Mouse (Mus musculus): ENCODE measurements around the gene Ifngr1.
"Not testable (repeated sequence)": the region's sequence is repeated elsewhere in the genome, so short reads cannot be mapped to it uniquely, and the experiment has no call there.

Ifngr1 gene

DNA sequence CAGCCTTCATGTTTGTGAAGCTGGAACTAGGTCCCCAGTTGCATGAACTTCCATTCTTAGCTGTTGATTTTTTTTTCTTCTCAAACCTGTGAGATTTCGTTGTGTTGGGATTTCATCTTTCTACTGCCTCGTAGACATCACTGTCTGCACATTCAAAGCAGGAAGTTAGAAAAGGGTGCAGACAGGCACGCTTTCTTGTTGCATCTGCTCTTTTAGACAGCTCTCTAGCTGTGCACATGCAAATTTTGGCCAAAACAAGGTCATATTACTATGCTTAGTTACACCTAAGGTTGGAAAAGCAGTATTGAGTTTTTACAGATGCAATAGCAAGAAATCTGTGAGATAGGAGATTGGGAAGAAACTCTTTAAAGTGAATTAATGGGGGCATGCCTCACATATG lies 4.5 kb upstream of the Ifngr1 start:
- DNase-seq (ENCODE audit: low spot score): no peak

DNA sequence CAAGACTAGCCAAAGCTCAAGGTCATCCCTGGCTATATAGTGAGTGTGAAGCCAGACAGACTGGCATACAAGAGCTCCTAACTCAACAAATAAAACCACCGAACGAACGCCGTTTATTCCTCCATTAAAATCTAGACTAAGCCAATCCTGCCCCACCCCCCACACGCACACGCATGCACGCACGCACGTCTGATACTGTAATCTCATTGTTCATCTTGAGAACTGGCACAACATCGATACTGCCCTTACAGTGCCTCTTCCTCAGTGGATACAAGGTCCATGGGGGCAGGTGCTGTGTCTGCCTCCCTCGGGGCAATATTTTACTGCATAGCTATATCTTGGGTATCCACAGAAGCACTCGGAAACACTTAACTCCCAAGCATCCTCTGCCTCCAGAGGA lies 2.1 kb upstream of the Ifngr1 start:
- DNase-seq (ENCODE audit: low spot score): no peak

DNA sequence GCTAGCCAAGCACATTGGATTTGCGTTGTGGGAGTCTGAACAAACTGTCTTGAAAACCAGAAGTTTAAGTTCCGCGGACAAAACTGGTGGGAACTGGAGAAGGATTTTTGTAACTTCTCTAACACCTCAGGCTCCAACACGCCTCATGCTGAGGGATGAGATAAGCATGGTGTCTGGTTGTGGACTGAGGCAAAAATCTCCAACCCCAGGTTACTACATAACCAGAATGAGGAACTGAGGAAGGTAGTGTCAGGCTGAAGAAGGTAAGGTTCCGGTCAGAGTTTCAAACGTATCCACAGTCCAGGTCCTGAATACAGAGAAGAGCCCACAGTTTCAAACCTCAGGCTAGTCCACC lies 486 bp upstream of the Ifngr1 start:
- no peak for DNase-seq (ENCODE audit: low spot score)

DNA sequence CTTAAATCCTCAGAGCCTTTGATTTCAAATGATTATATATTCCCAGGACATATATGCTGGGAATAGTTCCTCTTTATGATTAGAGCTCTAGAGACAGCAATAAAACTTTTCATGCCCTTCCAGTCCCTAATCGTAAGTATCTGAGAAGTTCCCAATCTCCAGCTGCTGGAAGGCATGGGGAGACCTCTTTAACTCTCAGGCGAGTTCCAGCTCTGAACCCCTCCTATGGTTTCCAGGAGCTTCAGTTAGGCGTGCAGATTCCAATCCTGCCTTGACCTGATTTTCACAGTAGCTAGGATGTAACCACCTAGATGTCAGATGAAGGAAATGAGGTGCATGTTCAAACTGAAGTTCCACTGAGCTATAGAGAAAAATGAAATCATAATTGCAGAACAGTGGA lies 807 bp downstream of the Ifngr1 start:
- no peak for DNase-seq (ENCODE audit: low spot score)

- no peak for DNase-seq (ENCODE audit: low spot score)
These were observed 1.5 kb downstream of the Ifngr1 start for GRCm38 (mm10) chr10:19593296-19593695.

DNA sequence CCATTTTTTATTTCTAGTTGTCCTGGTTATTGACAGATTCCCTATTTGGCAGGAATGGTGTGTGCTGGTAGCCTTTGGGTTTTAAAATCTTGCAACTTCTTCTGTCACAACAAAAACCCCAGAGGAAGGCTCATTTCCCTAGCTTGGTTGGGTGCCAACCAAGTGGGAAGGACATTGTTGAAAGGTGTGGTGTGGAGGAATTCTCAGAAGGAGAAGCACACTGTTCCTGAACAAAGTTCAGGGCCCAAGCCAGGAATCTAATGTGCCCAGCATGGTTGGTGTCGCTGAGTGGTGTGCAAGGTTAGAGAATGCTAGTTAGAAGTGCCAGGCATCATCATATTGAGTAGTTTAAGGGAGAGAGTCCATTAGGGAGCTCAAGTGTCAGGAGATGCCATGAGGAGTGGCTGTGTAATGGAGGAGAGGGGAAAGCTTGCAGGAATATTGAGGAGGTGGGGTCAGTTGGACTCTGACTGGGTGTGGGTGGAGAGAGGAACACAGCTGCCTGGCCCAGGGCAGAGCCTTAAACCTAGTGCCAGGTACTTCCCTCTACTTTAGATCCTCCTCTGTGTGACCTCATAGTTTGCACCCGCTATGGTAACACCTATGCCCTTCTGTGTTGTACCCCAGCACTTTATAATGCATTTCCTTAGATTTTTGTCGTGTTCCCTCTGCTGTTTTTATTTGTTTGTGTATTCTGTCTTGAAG lies 2.6 kb downstream of the Ifngr1 start:
- DNase-seq (ENCODE audit: low spot score): no peak

GRCm38 (mm10) chr10:19596866-19597265 lies 5.1 kb downstream of the Ifngr1 start:
- DNase-seq (ENCODE audit: low spot score): no peak

DNA sequence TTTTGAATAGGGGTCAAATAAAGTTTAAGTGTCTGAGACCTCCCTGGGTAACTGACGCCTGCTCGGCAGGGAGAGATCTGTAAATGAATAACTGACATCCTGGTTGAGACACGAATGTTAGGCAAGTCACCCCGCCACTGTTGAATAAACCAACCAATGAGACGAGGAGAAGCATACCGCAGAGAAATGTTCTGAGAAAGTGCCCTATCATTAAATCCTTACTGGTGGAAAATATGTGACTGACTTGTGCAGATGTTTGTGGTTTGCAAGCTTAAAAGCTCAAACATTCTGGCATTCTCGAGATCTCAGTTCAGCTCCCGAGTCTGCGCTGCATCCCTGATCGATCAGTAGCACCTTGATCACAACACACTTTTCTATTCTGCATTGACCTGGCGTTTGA lies 6.3 kb downstream of the Ifngr1 start:
- DNase-seq (ENCODE audit: low spot score): no peak

DNA sequence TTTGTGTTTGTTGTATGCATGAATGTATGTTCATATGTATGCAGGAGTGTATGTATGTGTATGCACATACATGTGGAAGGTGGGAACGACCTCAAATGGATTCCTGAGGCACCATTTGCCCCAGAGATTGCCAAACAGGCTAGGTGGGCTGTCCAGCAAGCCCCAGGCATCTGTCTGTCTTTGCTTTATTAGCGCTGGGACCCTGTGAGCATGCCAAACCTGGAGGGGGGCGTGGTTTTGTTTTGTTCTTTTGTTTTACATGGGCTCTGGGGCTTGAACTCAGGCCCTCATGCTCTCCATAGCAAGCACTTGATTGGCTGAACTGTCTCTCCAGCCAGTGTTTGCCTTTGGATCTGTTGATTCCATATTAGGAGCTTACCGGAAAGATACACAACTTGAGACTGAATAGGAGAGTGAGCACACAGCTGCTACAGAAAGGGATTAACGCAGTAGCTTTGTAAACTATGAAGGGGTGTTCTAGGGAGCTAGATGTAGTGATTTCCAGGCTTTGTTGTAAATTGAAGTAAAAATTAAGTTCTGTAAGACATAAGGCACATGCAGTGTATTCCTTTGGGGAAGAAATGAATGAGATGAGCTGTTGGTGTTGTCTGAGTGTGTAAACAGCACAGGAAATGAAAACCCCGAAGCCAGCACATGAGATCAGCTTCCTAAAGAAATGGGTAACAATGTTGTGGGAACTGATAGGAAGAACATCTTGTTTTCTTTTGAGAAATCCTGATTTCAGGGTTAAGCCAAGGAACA lies 7.8 kb downstream of the Ifngr1 start:
- no peak for DNase-seq (ENCODE audit: low spot score)

- DNase-seq (ENCODE audit: low spot score): no peak
These were observed 8.3 kb downstream of the Ifngr1 start for GRCm38 (mm10) chr10:19600093-19600420.

DNA sequence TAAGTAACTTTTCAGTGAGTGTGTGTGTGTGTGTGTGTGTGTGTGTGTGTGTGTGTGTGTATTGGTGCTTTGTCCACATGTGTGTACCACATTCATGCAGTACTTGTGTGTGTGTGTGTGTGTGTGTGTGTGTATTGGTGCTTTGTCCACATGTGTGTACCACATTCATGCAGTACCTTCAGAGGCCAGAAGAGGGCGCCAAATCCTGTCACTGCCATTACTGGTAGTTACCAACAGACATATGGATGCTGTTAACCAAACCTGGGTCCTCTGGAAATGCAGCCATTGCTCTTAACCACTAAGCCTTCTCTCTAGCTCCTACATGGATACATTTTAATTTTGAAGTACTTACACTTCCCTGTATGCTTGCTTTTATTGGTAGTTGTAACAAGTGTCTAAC lies 9.8 kb downstream of the Ifngr1 start:
- not testable (repeated sequence) for DNase-seq (ENCODE audit: low spot score)

DNA sequence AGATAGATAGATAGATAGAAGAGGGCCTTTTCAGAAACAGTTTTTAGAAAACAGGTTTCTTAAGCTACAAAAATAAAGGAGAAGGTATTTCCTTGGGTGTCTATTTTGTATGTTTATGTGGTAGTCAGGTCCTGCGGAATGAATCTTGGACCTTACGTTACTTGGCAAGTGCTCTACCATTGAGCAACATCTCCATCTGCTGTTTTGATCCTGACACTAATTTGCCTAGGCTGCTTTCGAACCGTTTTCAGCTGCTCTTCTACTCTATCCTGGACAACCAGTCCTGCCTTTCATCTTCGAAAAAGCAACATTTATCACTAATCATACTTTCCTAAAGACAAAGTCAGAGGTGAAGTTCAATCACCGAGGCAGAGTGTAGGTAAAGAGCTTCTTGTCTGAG lies 11.5 kb downstream of the Ifngr1 start:
- no peak for DNase-seq (ENCODE audit: low spot score)

- no peak for DNase-seq (ENCODE audit: low spot score)
These were observed 17.4 kb downstream of the Ifngr1 start for GRCm38 (mm10) chr10:19609125-19609524.

- DNase-seq (ENCODE audit: low spot score): no peak
These were observed 19.9 kb downstream of the Ifngr1 start for GRCm38 (mm10) chr10:19611616-19612015.

DNA sequence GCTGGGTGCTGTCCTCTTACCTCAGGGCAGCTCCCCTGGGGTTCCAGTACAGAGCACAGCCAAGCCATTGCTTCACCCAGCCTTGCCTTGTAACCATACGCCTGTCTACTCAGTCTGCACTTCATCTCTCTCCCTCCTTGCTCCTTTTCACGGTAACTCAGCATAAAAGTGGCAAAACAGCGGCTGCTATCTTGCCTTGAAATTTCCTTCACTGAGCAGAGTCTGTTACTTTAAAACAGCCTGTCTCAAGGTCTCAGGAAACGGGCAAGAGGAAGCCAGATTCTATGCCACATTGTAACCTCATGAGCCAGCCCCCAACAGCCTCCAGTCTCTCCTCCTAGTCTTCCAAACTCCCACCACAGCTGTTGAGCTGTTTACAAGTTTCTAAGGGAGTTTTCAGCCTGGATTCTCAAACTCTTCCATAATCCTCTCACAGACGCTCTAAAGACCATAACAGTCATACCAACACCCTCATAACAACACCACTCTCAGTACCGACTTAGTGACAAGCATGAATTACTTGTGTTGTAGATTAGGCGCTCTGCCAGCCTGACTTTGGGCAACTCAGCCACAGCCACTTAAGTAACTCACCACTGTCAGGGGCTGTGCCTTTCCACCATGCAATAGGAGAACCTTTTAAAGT lies 21.5 kb downstream of the Ifngr1 start:
- DNase-seq (ENCODE audit: low spot score): peak; percentile 21

DNA sequence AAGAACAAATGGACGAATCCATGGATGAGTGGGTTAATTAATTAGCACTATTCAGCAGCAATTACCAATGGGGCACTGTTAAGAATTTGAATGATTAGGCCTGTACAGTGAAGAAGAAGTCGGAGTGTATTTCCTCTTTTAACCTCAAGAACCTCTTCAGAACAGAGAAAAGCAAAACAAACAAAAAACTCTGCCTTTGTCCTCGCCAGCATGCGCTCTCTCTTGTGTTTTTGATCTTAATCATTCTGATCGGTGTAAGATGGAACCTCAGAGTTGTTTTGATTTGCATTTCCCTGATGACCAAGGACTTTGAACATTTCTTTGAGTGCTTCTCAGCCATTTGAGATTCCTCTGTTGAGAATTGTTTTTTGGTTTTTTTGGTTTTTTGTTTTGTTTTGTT lies 28.0 kb downstream of the Ifngr1 start:
- DNase-seq (ENCODE audit: low spot score): no peak

- DNase-seq (ENCODE audit: low spot score): no peak
These were observed 29.8 kb downstream of the Ifngr1 start, which contains the start of gene Il22ra2 for GRCm38 (mm10) chr10:19621408-19622048. Il22ra2 (plus strand) TSS chr10:19621998.

GRCm38 (mm10) chr10:19624617-19625016 lies 32.9 kb downstream of the Ifngr1 start:
- DNase-seq (ENCODE audit: low spot score): no peak

- DNase-seq (ENCODE audit: low spot score): no peak
These were observed 35.6 kb downstream of the Ifngr1 start for GRCm38 (mm10) chr10:19627342-19627741.

DNA sequence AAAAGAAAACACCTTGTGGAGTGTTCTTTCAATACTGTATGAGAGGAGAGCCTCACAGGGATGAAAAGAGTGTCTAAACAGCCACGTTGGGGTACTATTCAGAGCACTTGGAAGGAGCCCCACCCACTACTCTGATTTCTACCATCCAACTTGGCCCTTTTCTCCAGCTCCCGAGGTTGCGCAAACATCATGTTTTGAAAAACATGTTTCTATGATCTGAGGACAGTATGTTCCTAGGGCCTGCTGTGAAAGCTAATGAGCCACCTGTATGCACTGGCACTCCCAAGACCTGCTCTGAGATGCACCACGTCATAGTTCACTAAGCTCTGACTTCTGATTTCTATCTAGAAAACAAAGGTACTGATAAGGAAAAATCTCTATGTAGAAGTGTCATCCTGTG lies 36.0 kb downstream of the Ifngr1 start:
- DNase-seq (ENCODE audit: low spot score): no peak

GRCm38 (mm10) chr10:19631616-19632195 lies 40.0 kb downstream of the Ifngr1 start:
- no peak for DNase-seq (ENCODE audit: low spot score)

GRCm38 (mm10) chr10:19638851-19639250 lies 47.1 kb downstream of the Ifngr1 start:
- DNase-seq (ENCODE audit: low spot score): no peak

- DNase-seq (ENCODE audit: low spot score): no peak
These were observed 47.9 kb downstream of the Ifngr1 start for GRCm38 (mm10) chr10:19639630-19640029.

All from ovary, adult 18-20 months (tissue).